Mouse (Mus musculus) cerebellum, adult 2 months (tissue): ENCODE data around the gene Ube2g2. TPM values are rescaled to one million over a fixed set of nuclear protein-coding genes. Genes with fewer than 3 reads are reported as not detected.

Experiments used
- DNase-seq, 2 experiments: peaks; one replicate each; pipeline ENCODE4 v3.0.0; 2021
- H3K27ac ChIP-seq: fragments of 200-500 bp; 2 replicates; pipeline ENCODE4 v1.5.1; 2012; ENCODE audit warnings: low read length, control low read depth, inconsistent platforms; ENCODE audit not compliant: insufficient read depth
- H3K27me3 ChIP-seq: fragments of 200-500 bp; 2 replicates; pipeline ENCODE4 v1.6.1; 2012; ENCODE audit warnings: inconsistent platforms, mild to moderate bottlenecking, low read length, moderate library complexity; ENCODE audit not compliant: control insufficient read depth, insufficient read depth
- H3K4me1 ChIP-seq: fragments of 200-500 bp; 2 replicates; pipeline ENCODE4 v1.6.1; 2011; ENCODE audit warnings: low read length; ENCODE audit not compliant: control insufficient read depth, insufficient read depth
- H3K4me3 ChIP-seq: fragments of 200-500 bp; replicated peaks from 2 replicates; pipeline ENCODE3; 2011; ENCODE audit warnings: mild to moderate bottlenecking, low read depth, low read length, control low read depth; ENCODE audit not compliant: insufficient read depth
- CTCF ChIP-seq: fragments of 200-500 bp; IDR thresholded peaks from 2 replicates; pipeline ENCODE4 v1.5.1; 2011; ENCODE audit warnings: low read depth, mild to moderate bottlenecking, control low read depth, low read length, moderate library complexity, borderline replicate concordance; ENCODE audit not compliant: insufficient read depth
- POLR2A ChIP-seq: fragments of 200-500 bp; IDR thresholded peaks from 2 replicates; pipeline ENCODE4 v1.6.1; 2011; ENCODE audit warnings: low read length, control low read depth, borderline replicate concordance; ENCODE audit not compliant: insufficient read depth
- WGBS: fragments of 180-500 bp; shearing (Covaris S2); methylation state at CpG from one replicate; pipeline ENCODE4 v1.1.7; 2018; 5-methylcytosine and 5-hydroxymethylcytosine counted together
- polyA plus RNA-seq: library from polyadenylated mRNA; depleted of rRNA; stranded (reverse); fragments of >200 nt; gene quantifications from 2 replicates; pipeline ENCODE4 v1.2.3, GENCODE M21; 2012

The Ube2g2 gene
- polyA plus RNA-seq, 1 experiment, result 39.5 TPM

DNA sequence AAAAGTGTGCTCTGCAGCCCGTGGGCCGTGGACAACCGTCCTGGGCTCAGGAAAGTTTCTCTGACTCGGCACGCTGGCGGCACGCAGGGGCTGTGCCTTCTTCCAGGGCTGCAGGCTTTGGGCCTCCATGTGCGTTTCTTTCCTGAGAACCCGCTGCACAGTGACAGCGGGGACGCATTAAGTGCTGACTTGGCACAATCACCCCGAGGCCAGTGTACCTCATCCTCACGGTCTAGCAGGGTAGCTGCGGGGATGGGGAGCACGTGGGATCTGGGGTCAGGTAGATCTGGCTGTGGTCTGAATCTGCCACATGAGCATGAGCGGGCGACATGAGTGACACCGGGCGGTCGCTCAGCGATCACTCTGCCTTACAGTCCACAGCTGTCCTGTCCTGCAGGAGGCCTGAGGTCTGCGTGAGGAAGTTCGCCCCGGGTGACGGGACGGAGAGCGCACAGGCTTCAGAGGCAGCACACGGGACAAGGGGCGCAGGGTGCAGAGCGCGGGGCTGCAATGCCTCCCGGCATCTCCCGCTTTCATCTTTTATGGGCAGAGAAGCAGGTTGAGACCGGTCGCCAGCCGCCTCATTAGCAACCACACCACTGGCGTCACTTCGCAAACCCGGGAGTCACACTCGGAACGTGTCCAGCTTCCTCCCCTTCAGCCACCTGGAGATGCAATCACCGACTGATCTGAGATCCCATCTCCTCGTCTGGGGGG is 42.0 kb downstream of the Ube2g2 start:
- no peak overlapping the region for H3K27ac ChIP-seq
- H3K27me3 ChIP-seq, result no peaks in the 10 kb centered on the region
- peaks cover 3% of the 10 kb centered on the region for H3K4me1 ChIP-seq
- H3K4me3 ChIP-seq, result no peak overlapping the region
- DNase-seq, result no peak
- WGBS, result 60% methylated on average over 43 of the region's 43 CpGs
- no peak for TF ChIP-seq POLR2A
- TF ChIP-seq CTCF, result no peak

DNA sequence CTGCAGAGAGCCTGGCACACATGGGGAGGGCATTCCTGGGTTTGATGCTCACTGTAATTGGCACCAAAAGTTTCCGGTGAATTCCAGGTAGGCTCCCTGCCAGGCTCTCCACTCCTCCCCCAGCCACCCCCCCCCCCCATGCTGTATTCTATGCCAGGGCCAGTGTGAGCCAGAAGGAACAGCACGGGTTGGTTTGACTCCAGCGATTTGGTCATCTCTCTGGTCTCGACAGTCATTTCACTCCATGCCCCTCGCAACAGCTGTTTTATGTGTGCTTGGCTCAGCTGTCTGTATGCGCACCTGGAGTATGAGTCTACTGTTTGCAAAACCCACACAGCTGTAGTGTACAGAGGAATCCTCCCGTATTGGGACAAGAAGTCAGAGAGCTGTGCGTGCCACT is 44.3 kb downstream of the Ube2g2 start:
- H3K27ac ChIP-seq, result no peak overlapping the region
- H3K4me3 ChIP-seq, result no peak overlapping the region
- no peaks in the 10 kb centered on the region for H3K27me3 ChIP-seq
- TF ChIP-seq CTCF (no peak), POLR2A (no peak)
- peaks cover 3% of the 10 kb centered on the region for H3K4me1 ChIP-seq
- WGBS, result 12% methylated on average over 8 of the region's 8 CpGs
- DNase-seq, result no peak

DNA sequence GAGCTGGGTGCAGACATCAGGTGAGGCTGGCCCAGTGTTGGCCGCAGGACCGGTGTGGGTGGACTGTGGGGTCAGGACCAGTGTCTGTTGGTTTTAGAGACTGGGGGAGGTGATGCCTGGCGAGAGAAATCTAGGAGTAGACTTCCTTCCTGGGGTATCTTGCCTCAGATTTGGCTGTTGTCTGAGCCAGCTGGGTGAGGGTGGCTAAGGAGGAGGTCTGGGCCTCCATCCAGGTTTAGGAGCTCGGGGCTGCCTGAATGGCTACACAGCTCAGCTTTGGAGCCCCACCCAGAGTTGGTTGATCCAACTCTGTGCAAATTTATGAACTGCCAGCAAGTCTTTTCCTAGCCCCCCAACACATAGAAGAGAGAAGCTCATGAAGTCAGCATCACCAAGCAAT is 45.3 kb downstream of the Ube2g2 start:
- Histone ChIP-seq H3K4me3 (no peak overlapping the region), H3K27me3 (no peaks in the 10 kb centered on the region), H3K4me1 (peaks cover 3% of the 10 kb centered on the region), H3K27ac (no peak overlapping the region)
- TF ChIP-seq POLR2A (no peak), CTCF (no peak)
- DNase-seq, result no peak
- WGBS, result 50% methylated on average over 4 of the region's 4 CpGs

GRCm38 (mm10) chr10:77670710-77671109 is 48.6 kb downstream of the Ube2g2 start:
- peaks cover 3% of the 10 kb centered on the region for H3K4me1 ChIP-seq
- no peak overlapping the region for H3K27ac ChIP-seq
- DNase-seq, result no peak
- H3K4me3 ChIP-seq, result no peak overlapping the region
- WGBS, result 70% methylated on average over 4 of the region's 4 CpGs
- no peaks in the 10 kb centered on the region for H3K27me3 ChIP-seq
- no peak for TF ChIP-seq CTCF
- TF ChIP-seq POLR2A, result no peak

DNA sequence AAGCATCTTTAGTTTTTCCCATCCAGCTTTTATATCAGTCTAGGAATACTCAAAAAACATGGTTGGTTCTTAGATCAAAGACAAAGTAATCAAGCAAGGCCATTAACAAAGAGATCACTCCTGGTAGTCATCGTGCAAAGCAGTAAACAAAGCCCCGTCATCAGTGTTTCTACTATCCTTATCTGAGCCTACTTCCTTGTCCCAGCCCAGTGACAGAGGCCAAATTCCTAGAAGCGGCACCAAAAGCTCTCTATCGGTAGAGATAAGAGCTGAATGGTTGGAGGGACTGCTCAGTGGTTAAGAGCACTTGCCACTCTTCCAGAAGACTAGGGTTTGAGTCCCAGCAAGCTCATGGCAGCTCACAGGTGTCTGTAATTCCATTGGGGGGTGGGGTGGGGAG is 49.4 kb downstream of the Ube2g2 start:
- 94% methylated on average over 4 of the region's 4 CpGs for WGBS
- no peaks in the 10 kb centered on the region for H3K27me3 ChIP-seq
- no peak for TF ChIP-seq POLR2A
- TF ChIP-seq CTCF, result no peak
- H3K4me1 ChIP-seq, result no peaks in the 10 kb centered on the region
- H3K4me3 ChIP-seq, result no peak overlapping the region
- H3K27ac ChIP-seq, result no peak overlapping the region
- no peak for DNase-seq

- WGBS, result 59% methylated on average over 13 of the region's 13 CpGs
- H3K4me3 ChIP-seq, result no peak overlapping the region
- no peaks in the 10 kb centered on the region; the same call in 1 of the 2 replicates for H3K27me3 ChIP-seq
- TF ChIP-seq POLR2A, result no peak
- TF ChIP-seq CTCF, result no peak
- DNase-seq, result no peak
- no peaks in the 10 kb centered on the region for H3K4me1 ChIP-seq
- no peak overlapping the region for H3K27ac ChIP-seq
Observed at GRCm38 (mm10) chr10:77673765-77674164, 51.7 kb downstream of the Ube2g2 start.

- Histone ChIP-seq H3K27ac (no peak overlapping the region), H3K4me3 (no peak overlapping the region), H3K27me3 (no peaks in the 10 kb centered on the region; the same call in 1 of the 2 replicates), H3K4me1 (no peaks in the 10 kb centered on the region)
- TF ChIP-seq POLR2A (no peak), CTCF (no peak)
- under 1% methylated on average over 35 of the region's 35 CpGs for WGBS
- no peak for DNase-seq
Observed at GRCm38 (mm10) chr10:77677562-77677961, 55.5 kb downstream of the Ube2g2 start.

DNA sequence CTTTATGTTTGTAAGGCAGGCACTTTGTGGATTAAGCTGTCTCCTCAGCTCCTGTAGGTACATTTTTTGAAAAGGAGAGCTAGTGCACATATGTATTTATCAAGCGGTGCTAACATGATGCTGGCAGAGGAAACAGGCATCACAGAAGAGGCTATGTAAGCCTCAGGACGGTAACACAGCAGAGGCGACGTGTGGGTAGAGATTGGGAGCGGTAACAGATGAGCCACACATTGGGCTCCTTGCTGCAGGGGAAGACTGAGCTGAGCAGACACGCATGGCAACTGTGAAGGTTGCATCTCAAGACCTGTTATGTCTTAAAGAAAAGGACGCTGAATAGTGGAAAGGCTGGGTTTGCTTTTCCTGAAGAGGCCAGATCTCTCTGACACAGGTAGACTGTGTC is 60.9 kb downstream of the Ube2g2 start:
- Histone ChIP-seq H3K27ac (no peak overlapping the region), H3K4me3 (no peak overlapping the region), H3K4me1 (no peaks in the 10 kb centered on the region), H3K27me3 (peaks cover 2% of the 10 kb centered on the region; the same call in 1 of the 2 replicates)
- 78% methylated on average over 7 of the region's 7 CpGs for WGBS
- no peak for DNase-seq
- TF ChIP-seq CTCF (no peak), POLR2A (no peak)
